In genomic region chr14:121391927-121392326, GRCm38 (mm10) we compare ENCODE assay signal across 9 mouse cellular contexts. TPM values are rescaled to one million over a fixed set of nuclear protein-coding genes. Genes with fewer than 3 reads are reported as not detected.
A peak's percentile ranks its signal among the peaks of the same experiment; 100 is the strongest.
DNase-seq lines count a peak whose midpoint lies in the region; ATAC-seq and TF ChIP-seq lines count a peak whose summit lies in the region.
"Had no signal": no experiment of that assay in that cellular context is flagged by ENCODE, and none has a peak within 500 bp of the region (broad histone marks: within the 10 kb centered on the region; RNA-seq: fewer than 3 reads in every experiment).

No protein-coding gene starts in this region.

- H3K27ac ChIP-seq in hindbrain, postnatal 0 days: no peak overlapping the region
- no peak overlapping the region for H3K27ac ChIP-seq in hindbrain, embryonic 16.5 days (ENCODE audit: low read depth, low read length)
- H3K27ac ChIP-seq in lung, postnatal 0 days (ENCODE audit: low read length): no peak overlapping the region
- H3K27ac ChIP-seq in forebrain, postnatal 0 days (ENCODE audit: low read depth, low read length): no peak overlapping the region

- ATAC-seq in hindbrain, postnatal 0 days: no peak
- ATAC-seq in hindbrain, embryonic 16.5 days: no peak
- ATAC-seq in lung, postnatal 0 days: peak; percentile 94
- no peak for ATAC-seq in forebrain, postnatal 0 days

- H3K4me1 ChIP-seq in hindbrain, postnatal 0 days (ENCODE audit: insufficient read depth, low read length): no peaks in the 10 kb centered on the region
- H3K4me1 ChIP-seq in hindbrain, embryonic 16.5 days (ENCODE audit: control insufficient read depth, insufficient read depth, low read depth, low read length): no peaks in the 10 kb centered on the region
- no peaks in the 10 kb centered on the region for H3K4me1 ChIP-seq in lung, postnatal 0 days (ENCODE audit: insufficient read depth, low read depth, low read length)
- no peaks in the 10 kb centered on the region for H3K4me1 ChIP-seq in forebrain, postnatal 0 days (ENCODE audit: insufficient read depth)

- H3K27me3 ChIP-seq in hindbrain, postnatal 0 days (ENCODE audit: insufficient read depth, low read length): no peaks in the 10 kb centered on the region
- no peaks in the 10 kb centered on the region for H3K27me3 ChIP-seq in hindbrain, embryonic 16.5 days (replicated peaks; ENCODE audit: control insufficient read depth, insufficient read depth, low read length)
- no peaks in the 10 kb centered on the region for H3K27me3 ChIP-seq in lung, postnatal 0 days (replicated peaks; ENCODE audit: insufficient read depth, low read length)
- no peaks in the 10 kb centered on the region for H3K27me3 ChIP-seq in forebrain, postnatal 0 days (ENCODE audit: insufficient read depth, low read length)

- WGBS in hindbrain, postnatal 0 days: 81% methylated on average over 5 of the region's 5 CpGs
- 82% methylated on average over 5 of the region's 5 CpGs for WGBS in hindbrain, embryonic 16.5 days
- 51% methylated on average over 5 of the region's 5 CpGs for WGBS in lung, postnatal 0 days
- 87% methylated on average over 5 of the region's 5 CpGs for WGBS in forebrain, postnatal 0 days

- no peak overlapping the region for H3K9ac ChIP-seq in hindbrain, postnatal 0 days (replicated peaks; ENCODE audit: low read length)
- no peak overlapping the region for H3K9ac ChIP-seq in hindbrain, embryonic 16.5 days (ENCODE audit: low read depth, low read length)
- H3K9ac ChIP-seq in lung, postnatal 0 days (replicated peaks; ENCODE audit: low read depth): no peak overlapping the region
- H3K9ac ChIP-seq in forebrain, postnatal 0 days: no peak overlapping the region

- no peak for TF ChIP-seq CTCF in hindbrain, postnatal 0 days (IDR thresholded peaks at IDR 0.05; ENCODE audit: low read depth)
- no peak for TF ChIP-seq CTCF in lung, postnatal 0 days (IDR thresholded peaks at IDR 0.05)
- TF ChIP-seq CTCF in forebrain, postnatal 0 days (IDR thresholded peaks at IDR 0.05; ENCODE audit: low read depth): no peak

- H3K36me3 ChIP-seq in hindbrain, postnatal 0 days (ENCODE audit: insufficient read depth, low read length): no peaks in the 10 kb centered on the region
- no peaks in the 10 kb centered on the region for H3K36me3 ChIP-seq in hindbrain, embryonic 16.5 days (ENCODE audit: control insufficient read depth, insufficient read depth, low read length)
- H3K36me3 ChIP-seq in lung, postnatal 0 days (ENCODE audit: insufficient read depth, low read length): no peaks in the 10 kb centered on the region
- no peaks in the 10 kb centered on the region for H3K36me3 ChIP-seq in forebrain, postnatal 0 days (ENCODE audit: insufficient read depth)
- H3K36me3 ChIP-seq: G1E had no signal

- peak; percentile 65; the same call in 1 of the 2 replicates for TF ChIP-seq EP300 in lung, postnatal 0 days (IDR thresholded peaks at IDR 0.05)

- no peak overlapping the region for H3K4me2 ChIP-seq in hindbrain, postnatal 0 days (ENCODE audit: low read depth, low read length)
- no peak overlapping the region for H3K4me2 ChIP-seq in hindbrain, embryonic 16.5 days (ENCODE audit: low read length)
- H3K4me2 ChIP-seq in lung, postnatal 0 days (replicated peaks; ENCODE audit: low read depth, low read length): no peak overlapping the region
- H3K4me2 ChIP-seq in forebrain, postnatal 0 days (ENCODE audit: low read depth): no peak overlapping the region

- no peak overlapping the region for H3K4me3 ChIP-seq in hindbrain, postnatal 0 days (ENCODE audit: low read length)
- no peak overlapping the region for H3K4me3 ChIP-seq in hindbrain, embryonic 16.5 days (ENCODE audit: low read length)
- no peak overlapping the region for H3K4me3 ChIP-seq in lung, postnatal 0 days (ENCODE audit: low read depth, low read length)
- no peak overlapping the region for H3K4me3 ChIP-seq in forebrain, postnatal 0 days (ENCODE audit: low read depth, low read length)

- DNase-seq in hindbrain, postnatal 0 days (ENCODE audit: low spot score): peak; percentile 18
- DNase-seq in adrenal gland, adult 18-20 months (ENCODE audit: low spot score in 2 of 2): peak; percentile 41 to 46
- DNase-seq in gonadal fat pad, adult 2 months (ENCODE audit: low read depth): peak; percentile 93
- DNase-seq in lung, postnatal 0 days (ENCODE audit: low spot score): peak; percentile 90
- no peak for DNase-seq in spleen, postnatal 36 days (ENCODE audit: low spot score in 2 of 2)
- DNase-seq in retina, postnatal 1 day: no peak
- DNase-seq in forebrain, postnatal 0 days: no peak

- no peaks in the 10 kb centered on the region for H3K9me3 ChIP-seq in hindbrain, postnatal 0 days (ENCODE audit: low read length)
- H3K9me3 ChIP-seq in hindbrain, embryonic 16.5 days (ENCODE audit: control insufficient read depth, low read length): no peaks in the 10 kb centered on the region
- no peaks in the 10 kb centered on the region for H3K9me3 ChIP-seq in lung, postnatal 0 days (ENCODE audit: low read length)
- H3K9me3 ChIP-seq in forebrain, postnatal 0 days (ENCODE audit: low read length): no peaks in the 10 kb centered on the region

RNA-seq across cellular contexts. Expression of gene Stk24, which starts 12.1 kb away (rescaled TPM):
- total RNA-seq in hindbrain, postnatal 0 days (2014; rRNA removed): 18.7 and 27.5 TPM in 2 replicates
- 14.2 and 15.0 TPM in 2 replicates for polyA plus RNA-seq in hindbrain, postnatal 0 days (2015; fragmentation: Nextera tagmentation; extraction: Ambion mirVana)
- polyA plus RNA-seq in hindbrain, embryonic 16.5 days (2015; fragmentation: Nextera tagmentation; extraction: Ambion mirVana): 14.6 and 18.5 TPM in 2 replicates
- 100 to 1,000 TPM in 1 of 2 experiments, 10 to 100 TPM in 1; 82.2 to 121 TPM for total RNA-seq in adrenal gland, adult 18-20 months (2021)
- 27.0 and 28.0 TPM in 2 replicates for polyA plus RNA-seq in gonadal fat pad, adult 2 months (2012; rRNA removed)
- polyA plus RNA-seq in lung, postnatal 0 days (2015; fragmentation: Nextera tagmentation; extraction: Ambion mirVana): 30.6 and 33.4 TPM in 2 replicates
- total RNA-seq in forebrain, postnatal 0 days (2014; rRNA removed): 27.5 and 34.0 TPM in 2 replicates
- 13.2 and 15.3 TPM in 2 replicates for polyA plus RNA-seq in forebrain, postnatal 0 days (2015; fragmentation: Nextera tagmentation; extraction: Ambion mirVana)

Comparison
In these comparisons a context has a peak if more than half of its experiments do, and no peak if none do; other contexts are left out.
1. DNase-seq: peak in hindbrain, postnatal 0 days (single experiment), adrenal gland, adult 18-20 months (2 of 2), gonadal fat pad, adult 2 months (single experiment) and lung, postnatal 0 days (single experiment); none in spleen, postnatal 36 days (0 of 2), retina, postnatal 1 day (single experiment) and forebrain, postnatal 0 days (single experiment).